Mouse (Mus musculus) left cerebral cortex, adult 9 months (tissue): Measurements from ENCODE around the gene Clic3.

Source experiments
- DNase-seq, 2 experiments: peaks; one replicate each; pipeline ENCODE4 v3.0.0; 2022; ENCODE audit warnings: low spot score in 2 of 2

The Clic3 gene

GRCm38 (mm10) chr2:25442682-25443081 lies 14.0 kb upstream of the Clic3 start:
- DNase-seq, result no peak

GRCm38 (mm10) chr2:25450853-25451647 lies 5.6 kb upstream of the Clic3 start:
- no peak for DNase-seq

GRCm38 (mm10) chr2:25452951-25453350 lies 3.7 kb upstream of the Clic3 start:
- DNase-seq, result no peak

GRCm38 (mm10) chr2:25457022-25457896 lies 621 bp downstream of the Clic3 start:
- no peak for DNase-seq

- no peak for DNase-seq
Observed at GRCm38 (mm10) chr2:25458911-25459310, 2.3 kb downstream of the Clic3 start.

- DNase-seq, result no peak
Observed at GRCm38 (mm10) chr2:25460135-25460534, 3.5 kb downstream of the Clic3 start.

- peak; percentile 93 to 95 for DNase-seq
Observed at GRCm38 (mm10) chr2:25460551-25461309, 4.1 kb downstream of the Clic3 start, which contains the start of gene Paxx. Paxx (minus strand) TSS chr2:25461094.

- no peak for DNase-seq
Observed at GRCm38 (mm10) chr2:25461407-25461806, 4.8 kb downstream of the Clic3 start.

- DNase-seq, result no peak
Observed at GRCm38 (mm10) chr2:25463630-25464029, 7.0 kb downstream of the Clic3 start.

- no peak for DNase-seq
Observed at GRCm38 (mm10) chr2:25465256-25465655, 8.6 kb downstream of the Clic3 start.

GRCm38 (mm10) chr2:25465816-25466635 lies 9.4 kb downstream of the Clic3 start:
- DNase-seq, result no peak

GRCm38 (mm10) chr2:25467606-25468303 lies 11.1 kb downstream of the Clic3 start:
- DNase-seq, result no peak

GRCm38 (mm10) chr2:25468962-25469915 lies 12.6 kb downstream of the Clic3 start:
- peak; percentile 39 to 55 for DNase-seq

GRCm38 (mm10) chr2:25469969-25470368 lies 13.3 kb downstream of the Clic3 start, which contains the start of gene Ptgds:
Ptgds (minus strand) TSS chr2:25470046.
- DNase-seq, result no peak

- no peak for DNase-seq
Observed at GRCm38 (mm10) chr2:25472550-25472949, 15.9 kb downstream of the Clic3 start.

- no peak for DNase-seq
Observed at GRCm38 (mm10) chr2:25477541-25477940, 20.9 kb downstream of the Clic3 start.

GRCm38 (mm10) chr2:25477967-25478675 lies 21.5 kb downstream of the Clic3 start:
- DNase-seq, result no peak

- DNase-seq, result no peak
Observed at GRCm38 (mm10) chr2:25479551-25480311, 23.1 kb downstream of the Clic3 start.
